8 mouse cellular contexts compared by ENCODE assay signal in genomic region chr12:109399591-109399990, GRCm38 (mm10). TPM values are rescaled to one million over a fixed set of nuclear protein-coding genes. Genes with fewer than 3 reads are reported as not detected.
DNase-seq lines count a peak whose midpoint lies in the region; ATAC-seq lines count a peak whose summit lies in the region.

No protein-coding gene starts in this region.

- H3K36me3 ChIP-seq in kidney, embryonic 15.5 days, result no peaks in the 10 kb centered on the region
- H3K36me3 ChIP-seq in limb, embryonic 13.5 days, result no peaks in the 10 kb centered on the region
- H3K36me3 ChIP-seq in neural tube, embryonic 12.5 days, result no peaks in the 10 kb centered on the region

- no peak overlapping the region for H3K4me3 ChIP-seq in kidney, embryonic 15.5 days (replicated peaks)
- H3K4me3 ChIP-seq in limb, embryonic 13.5 days, result peak overlapping the region; percentile 12; the same call in 1 of the 2 replicates
- no peak overlapping the region for H3K4me3 ChIP-seq in neural tube, embryonic 12.5 days

- H3K27ac ChIP-seq in kidney, embryonic 15.5 days, result peak overlapping the region; percentile 54
- no peak overlapping the region; the same call in 1 of the 2 replicates for H3K27ac ChIP-seq in limb, embryonic 13.5 days
- no peak overlapping the region for H3K27ac ChIP-seq in neural tube, embryonic 12.5 days

- peaks cover 68% of the 10 kb centered on the region for H3K4me1 ChIP-seq in kidney, embryonic 15.5 days
- peaks cover 62% of the 10 kb centered on the region for H3K4me1 ChIP-seq in limb, embryonic 13.5 days
- peaks cover 50% of the 10 kb centered on the region for H3K4me1 ChIP-seq in neural tube, embryonic 12.5 days

- peaks cover 11% of the 10 kb centered on the region for H3K27me3 ChIP-seq in kidney, embryonic 15.5 days
- H3K27me3 ChIP-seq in limb, embryonic 13.5 days, result peaks cover 7% of the 10 kb centered on the region
- H3K27me3 ChIP-seq in neural tube, embryonic 12.5 days (replicated peaks), result 0 out of 2 replicates have a peak, but pooled peaks cover 4% of the 10 kb centered on the region

- peak; percentile 28 for DNase-seq in NIH3T3 (ENCODE audit: low read depth)
- DNase-seq in adrenal gland, postnatal 10 days, result peak; percentile 85
- peak; percentile 41 to 54 for DNase-seq in frontal cortex, postnatal 25 days (ENCODE audit: low spot score in 2 of 2)
- no peak for DNase-seq in spleen, adult 18-20 months
- DNase-seq in natural killer cell, adult 2 months (ENCODE audit: low spot score in 2 of 2), result no peak

- ATAC-seq in kidney, embryonic 15.5 days (replicated peaks; ENCODE audit: low FRiP score), result no peak
- ATAC-seq in limb, embryonic 13.5 days (ENCODE audit: low FRiP score, low read depth), result no peak
- no peak for ATAC-seq in neural tube, embryonic 12.5 days (ENCODE audit: low FRiP score, low read depth)

- 13% methylated on average over 22 of the region's 22 CpGs for whole genome bisulfite sequencing in kidney, embryonic 15.5 days
- 21% methylated on average over 22 of the region's 22 CpGs for WGBS in limb, embryonic 13.5 days
- WGBS in neural tube, embryonic 12.5 days, result 28% methylated on average over 22 of the region's 22 CpGs

- H3K4me2 ChIP-seq in kidney, embryonic 15.5 days, result peak overlapping the region; percentile 52
- peak overlapping the region; percentile 46 for H3K4me2 ChIP-seq in limb, embryonic 13.5 days (replicated peaks)
- H3K4me2 ChIP-seq in neural tube, embryonic 12.5 days (replicated peaks), result peak overlapping the region; percentile 5; the same call in 1 of the 2 replicates

- no peaks in the 10 kb centered on the region for H3K9me3 ChIP-seq in kidney, embryonic 15.5 days (replicated peaks)
- H3K9me3 ChIP-seq in limb, embryonic 13.5 days, result no peaks in the 10 kb centered on the region; the same call in 1 of the 2 replicates
- no peaks in the 10 kb centered on the region for H3K9me3 ChIP-seq in neural tube, embryonic 12.5 days

- H3K9ac ChIP-seq in kidney, embryonic 15.5 days, result no peak overlapping the region
- 0 out of 2 replicates have a peak overlapping the region, but pooled peaks have one; percentile 31 for H3K9ac ChIP-seq in limb, embryonic 13.5 days
- H3K9ac ChIP-seq in neural tube, embryonic 12.5 days, result no peak overlapping the region

RNA-seq across cellular contexts. Expression of gene Dlk1, which starts 53.0 kb away (rescaled TPM):
- total RNA-seq in adrenal gland, postnatal 10 days (2021), result 100 to 1,000 TPM; 470 to 498 TPM
- polyA plus RNA-seq in kidney, embryonic 15.5 days (2015; fragmentation: Nextera tagmentation; extraction: Ambion mirVana), result 116 and 182 TPM in 2 replicates
- polyA plus RNA-seq in limb, embryonic 13.5 days (2015; fragmentation: Nextera tagmentation; extraction: Ambion mirVana), result 367 and 395 TPM in 2 replicates
- 100 and 107 TPM in 2 replicates for polyA plus RNA-seq in neural tube, embryonic 12.5 days (2016; fragmentation: Nextera tagmentation; extraction: Ambion mirVana)

Comparison
In these comparisons a context has a peak if more than half of its experiments do, and no peak if none do; other contexts are left out.
1. DNase-seq: peak in NIH3T3 (single experiment), adrenal gland, postnatal 10 days (single experiment) and frontal cortex, postnatal 25 days (2 of 2); none in spleen, adult 18-20 months (0 of 2) and natural killer cell, adult 2 months (0 of 2).
2. Peak in every context shown above with its lines, with median percentiles within 50 percentile points of each other: H3K4me2 ChIP-seq.